Mouse (Mus musculus) myocyte (in vitro differentiated cells): Measurements from ENCODE around the gene Pacrg. TPM values are rescaled to one million over a fixed set of nuclear protein-coding genes. Genes with fewer than 3 reads are reported as not detected.

Experiments
- H3K27me3 ChIP-seq: one replicate; pipeline ENCODE4 v1.6.1; 2011; ENCODE audit not compliant: control insufficient read depth, insufficient read depth, insufficient read length
- H3K36me3 ChIP-seq: one replicate; pipeline ENCODE4 v1.6.1; 2011; ENCODE audit not compliant: control insufficient read depth, insufficient read depth
- H3K4me2 ChIP-seq: one replicate; pipeline ENCODE4 v1.6.1; 2011; ENCODE audit warnings: low read depth, control low read depth
- H3K4me3 ChIP-seq: one replicate; pipeline ENCODE4 v1.5.1; 2011; ENCODE audit warnings: mild to moderate bottlenecking, control low read depth, moderate library complexity
- H3K79me2 ChIP-seq: one replicate; pipeline ENCODE4 v1.6.1; 2011; ENCODE audit not compliant: control insufficient read depth, insufficient read depth
- H3ac ChIP-seq: one replicate; pipeline ENCODE4 v1.6.1; 2011; ENCODE audit not compliant: control insufficient read depth, insufficient read length
- CEBPB ChIP-seq: IDR thresholded peaks from 2 replicates; pipeline ENCODE4 v1.6.1; 2011; ENCODE audit warnings: mild to moderate bottlenecking, moderate library complexity; ENCODE audit not compliant: poor library complexity, insufficient read depth, severe bottlenecking
- E2F4 ChIP-seq: IDR thresholded peaks from one replicate; pipeline ENCODE4 v1.6.1; 2011; ENCODE audit warnings: mild to moderate bottlenecking, control low read depth, moderate library complexity; ENCODE audit not compliant: insufficient read depth
- MAX ChIP-seq: IDR thresholded peaks from one replicate; pipeline ENCODE4 v1.6.1; 2011; ENCODE audit warnings: low read depth, mild to moderate bottlenecking, control low read depth
- MYOD1 ChIP-seq, 3 experiments: IDR thresholded peaks; one replicate each; pipeline ENCODE4 v1.6.1; 2011; ENCODE audit warnings: control low read depth in 2 of 3, low read depth in 2 of 3, mild to moderate bottlenecking in 2 of 3, moderate library complexity in 1 of 3; ENCODE audit not compliant: insufficient read length in 2 of 3, control insufficient read depth in 1 of 3
- MYOG ChIP-seq, 3 experiments: IDR thresholded peaks; one replicate each; pipeline ENCODE4 v1.6.1; 2011; ENCODE audit warnings: control low read depth in 2 of 3, low read depth in 2 of 3, mild to moderate bottlenecking in 2 of 3; ENCODE audit not compliant: insufficient read length in 2 of 3, control insufficient read depth in 1 of 3, insufficient read depth in 1 of 3
- POLR2A ChIP-seq: IDR thresholded peaks from one replicate; pipeline ENCODE4 v1.6.1; 2011; ENCODE audit warnings: low read depth, mild to moderate bottlenecking, control low read depth, moderate library complexity; ENCODE audit not compliant: insufficient read length
- POLR2AphosphoS2 ChIP-seq: IDR thresholded peaks from one replicate; pipeline ENCODE4 v1.6.1; 2011; ENCODE audit warnings: low read depth, control low read depth; ENCODE audit not compliant: insufficient read length
- REST ChIP-seq: IDR thresholded peaks from one replicate; pipeline ENCODE4 v1.6.1; 2011; ENCODE audit warnings: mild to moderate bottlenecking, control low read depth, moderate library complexity; ENCODE audit not compliant: insufficient read depth, insufficient read length
- SRF ChIP-seq: IDR thresholded peaks from one replicate; pipeline ENCODE4 v1.6.1; 2011; ENCODE audit warnings: low read depth; ENCODE audit not compliant: control insufficient read depth, insufficient read length
- TCF12 ChIP-seq: IDR thresholded peaks from one replicate; pipeline ENCODE4 v1.6.1; 2011; ENCODE audit warnings: mild to moderate bottlenecking, control low read depth; ENCODE audit not compliant: poor library complexity, insufficient read depth, severe bottlenecking
- TCF3 ChIP-seq: IDR thresholded peaks from one replicate; pipeline ENCODE4 v1.6.1; 2011; ENCODE audit warnings: low read depth, control low read depth; ENCODE audit not compliant: insufficient read length
- USF1 ChIP-seq: IDR thresholded peaks from one replicate; pipeline ENCODE4 v1.6.1; 2011; ENCODE audit warnings: low read depth, mild to moderate bottlenecking, control low read depth, moderate library complexity
- polyA plus RNA-seq: library from polyadenylated mRNA; unstranded; fragments of >200 nt; fragmentation: generic; extraction: Trizol; gene quantifications from one replicate; pipeline ENCODE4 v1.2.1, GENCODE M21; 2012; ENCODE audit warnings: missing spikeins

The Pacrg gene
- polyA plus RNA-seq, 1 experiment, result 0.64 TPM

- Histone ChIP-seq H3K27me3 (no peaks in the 10 kb centered on the region), H3K4me2 (no peak overlapping the region), H3K36me3 (no peaks in the 10 kb centered on the region), H3ac (no peak overlapping the region), H3K79me2 (no peaks in the 10 kb centered on the region), H3K4me3 (no peak overlapping the region)
- no peak for TF ChIP-seq POLR2A
- TF ChIP-seq TCF3, result no peak
- no peak for TF ChIP-seq USF1
- no peak for TF ChIP-seq MYOD1 (IDR thresholded peaks at IDR 0.05; ENCODE audit: control insufficient read depth in 1 of 3, insufficient read length in 2 of 3, low read depth in 2 of 3)
- no peak for TF ChIP-seq POLR2AphosphoS2
- no peak for TF ChIP-seq SRF
- no peak for TF ChIP-seq E2F4
- TF ChIP-seq MYOG (IDR thresholded peaks at IDR 0.05; ENCODE audit: control insufficient read depth in 1 of 3, insufficient read depth in 1 of 3, insufficient read length in 2 of 3, low read depth in 2 of 3), result no peak
- TF ChIP-seq REST, result no peak
- no peak for TF ChIP-seq TCF12
- TF ChIP-seq CEBPB, result no peak
- no peak for TF ChIP-seq MAX
Measured at GRCm38 (mm10) chr17:10429406-10429805, 410.7 kb downstream of the Pacrg start.

GRCm38 (mm10) chr17:10425311-10425710 lies 414.8 kb downstream of the Pacrg start:
- no peaks in the 10 kb centered on the region for H3K27me3 ChIP-seq
- TF ChIP-seq TCF3, result no peak
- no peak for TF ChIP-seq MAX
- no peak for TF ChIP-seq MYOG (IDR thresholded peaks at IDR 0.05; ENCODE audit: control insufficient read depth in 1 of 3, insufficient read depth in 1 of 3, insufficient read length in 2 of 3, low read depth in 2 of 3)
- no peak for TF ChIP-seq POLR2AphosphoS2
- TF ChIP-seq MYOD1 (IDR thresholded peaks at IDR 0.05; ENCODE audit: control insufficient read depth in 1 of 3, insufficient read length in 2 of 3, low read depth in 2 of 3), result no peak
- H3K4me2 ChIP-seq, result no peak overlapping the region
- H3K79me2 ChIP-seq, result no peaks in the 10 kb centered on the region
- no peaks in the 10 kb centered on the region for H3K36me3 ChIP-seq
- no peak overlapping the region for H3K4me3 ChIP-seq
- no peak overlapping the region for H3ac ChIP-seq

DNA sequence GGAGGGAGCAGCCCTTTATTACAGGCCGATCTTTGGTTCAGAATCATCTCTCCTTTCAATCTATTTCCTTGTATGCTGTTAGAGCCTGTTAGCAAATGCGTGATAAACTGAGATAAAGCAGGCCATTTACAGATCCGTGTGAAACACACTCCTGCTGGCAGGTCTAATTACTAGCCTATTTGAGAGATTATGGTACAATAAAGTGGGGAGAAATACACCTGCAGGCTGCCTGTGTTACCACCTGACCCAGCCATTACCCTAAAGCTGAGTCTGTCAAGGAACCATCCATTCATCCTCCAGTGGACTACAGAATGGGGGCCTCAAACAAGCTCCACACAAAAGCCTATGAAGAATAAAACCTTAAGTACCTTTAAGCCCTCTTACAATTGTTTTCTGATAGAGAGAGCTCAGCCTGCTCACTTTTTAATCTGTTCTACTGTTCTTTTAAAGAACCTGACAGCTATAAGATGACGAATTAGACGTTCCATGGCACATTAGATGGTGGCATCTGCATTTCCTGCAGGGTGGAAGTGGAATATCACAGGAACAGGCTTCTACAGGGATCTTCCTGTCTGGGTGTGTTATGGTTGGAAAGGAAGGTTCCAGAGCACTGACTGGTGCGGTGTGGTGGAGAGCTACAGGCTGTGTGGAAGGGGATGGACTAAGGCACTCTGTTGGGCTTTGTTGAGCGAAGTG lies 422.4 kb downstream of the Pacrg start:
- TF ChIP-seq POLR2AphosphoS2 (no peak), E2F4 (no peak), POLR2A (no peak), REST (no peak), USF1 (no peak), MAX (no peak), TCF12 (no peak), CEBPB (no peak), TCF3 (no peak), MYOD1 (IDR thresholded peaks at IDR 0.05; ENCODE audit: control insufficient read depth in 1 of 3, insufficient read length in 2 of 3, low read depth in 2 of 3) (no peak), MYOG (IDR thresholded peaks at IDR 0.05; ENCODE audit: control insufficient read depth in 1 of 3, insufficient read depth in 1 of 3, insufficient read length in 2 of 3, low read depth in 2 of 3) (no peak)
- Histone ChIP-seq H3K4me3 (no peak overlapping the region), H3K4me2 (no peak overlapping the region), H3ac (no peak overlapping the region), H3K27me3 (no peaks in the 10 kb centered on the region), H3K79me2 (no peaks in the 10 kb centered on the region), H3K36me3 (no peaks in the 10 kb centered on the region)

DNA sequence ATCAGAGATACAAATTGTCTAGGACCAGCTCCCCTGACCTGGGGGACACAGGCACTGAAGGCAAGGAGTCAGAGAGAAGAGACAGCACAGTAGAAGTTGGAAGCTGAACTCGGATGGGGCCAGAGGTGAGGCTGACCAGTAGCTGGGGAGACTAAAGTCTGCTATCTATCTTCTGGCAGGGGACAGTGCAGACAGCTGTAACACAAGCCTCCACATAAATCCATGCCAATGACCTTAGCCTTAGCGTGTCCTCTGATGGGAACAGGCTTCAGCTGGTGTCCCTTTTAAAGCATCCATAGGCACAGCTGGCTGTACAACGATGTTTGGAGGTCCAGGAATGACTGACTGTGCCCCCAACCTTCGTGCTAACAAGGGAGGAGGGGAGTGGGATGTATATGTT lies 423.1 kb downstream of the Pacrg start:
- no peak overlapping the region for H3K4me2 ChIP-seq

DNA sequence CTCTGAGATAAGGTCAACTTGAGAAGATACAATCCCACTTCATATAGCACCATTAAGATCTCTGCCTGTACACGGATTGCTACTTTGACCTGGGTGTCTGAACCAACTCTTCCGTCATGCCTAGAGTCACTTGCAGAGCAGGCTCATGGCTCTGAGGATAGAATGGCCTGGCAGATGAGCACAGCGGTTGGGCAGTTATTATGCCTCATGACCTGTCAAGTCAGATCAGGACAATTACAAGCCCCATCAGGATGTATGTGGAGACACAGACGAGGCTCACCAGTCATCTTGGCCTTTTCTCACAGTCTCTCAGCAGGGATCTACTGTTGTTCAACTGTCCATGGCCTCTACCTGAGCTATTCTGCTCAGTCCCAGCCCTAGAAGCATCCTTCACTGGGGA lies 424.0 kb downstream of the Pacrg start:
- H3ac ChIP-seq, result no peak overlapping the region
- no peaks in the 10 kb centered on the region for H3K79me2 ChIP-seq
- no peaks in the 10 kb centered on the region for H3K27me3 ChIP-seq
- TF ChIP-seq TCF12, result no peak
- TF ChIP-seq USF1, result no peak
- no peak for TF ChIP-seq MYOD1 (IDR thresholded peaks at IDR 0.05; ENCODE audit: control insufficient read depth in 1 of 3, insufficient read length in 2 of 3, low read depth in 2 of 3)
- TF ChIP-seq SRF, result no peak
- no peak for TF ChIP-seq E2F4
- no peak for TF ChIP-seq MAX
- TF ChIP-seq POLR2AphosphoS2, result no peak
- no peaks in the 10 kb centered on the region for H3K36me3 ChIP-seq
- H3K4me2 ChIP-seq, result no peak overlapping the region
- H3K4me3 ChIP-seq, result no peak overlapping the region

More for the DNA sequence above, 423.1 kb downstream of the Pacrg start:
- no peak overlapping the region for H3K4me3 ChIP-seq
- H3K27me3 ChIP-seq, result no peaks in the 10 kb centered on the region
- peak in 1 of 3 experiments; percentile 23 for TF ChIP-seq MYOD1 (IDR thresholded peaks at IDR 0.05; ENCODE audit: control insufficient read depth in 1 of 3, insufficient read length in 2 of 3, low read depth in 2 of 3)
- TF ChIP-seq POLR2A, result no peak
- no peaks in the 10 kb centered on the region for H3K36me3 ChIP-seq
- no peak overlapping the region for H3ac ChIP-seq
- H3K79me2 ChIP-seq, result no peaks in the 10 kb centered on the region
